Mouse (Mus musculus) liver, embryonic 15.5 days (tissue): ENCODE results near the gene Med17. TPM values are rescaled to one million over a fixed set of nuclear protein-coding genes. Genes with fewer than 3 reads are reported as not detected.
A peak's percentile ranks its signal among the peaks of the same experiment; 100 is the strongest.
"Not testable (repeated sequence)": the region's sequence is repeated elsewhere in the genome, so short reads cannot be mapped to it uniquely, and the experiment has no call there.

ENCODE experiments used
- ATAC-seq: fragments of 200-750 bp; cut with Nextera tagmentation; 2 replicates; pipeline ENCODE4 v1.8.0; 2017; ENCODE audit warnings: moderate number of reproducible peaks, mild to moderate bottlenecking, moderate library complexity; ENCODE audit not compliant: insufficient read depth
- H3K27ac ChIP-seq: fragments of 300-500 bp; sonication (generic); replicated peaks from 2 replicates; pipeline ENCODE4 v1.5.1; 2015; ENCODE audit warnings: mild to moderate bottlenecking, inconsistent platforms
- H3K27me3 ChIP-seq: fragments of 300-500 bp; sonication (generic); 2 replicates; pipeline ENCODE4 v1.6.1; 2015; ENCODE audit warnings: mild to moderate bottlenecking, inconsistent platforms
- H3K36me3 ChIP-seq: fragments of 300-500 bp; sonication (generic); replicated peaks from 2 replicates; pipeline ENCODE4 v1.6.1; 2015; ENCODE audit warnings: moderate library complexity, mild to moderate bottlenecking, inconsistent platforms
- H3K4me1 ChIP-seq: fragments of 300-500 bp; sonication (generic); replicated peaks from 2 replicates; pipeline ENCODE4 v1.6.1; 2015; ENCODE audit warnings: inconsistent platforms
- H3K4me2 ChIP-seq: fragments of 300-500 bp; sonication (generic); 2 replicates; pipeline ENCODE4 v1.6.1; 2015; ENCODE audit warnings: moderate library complexity, mild to moderate bottlenecking, inconsistent platforms
- H3K4me3 ChIP-seq: fragments of 300-500 bp; sonication (generic); replicated peaks from 2 replicates; pipeline ENCODE4 v1.5.1; 2015; ENCODE audit warnings: mild to moderate bottlenecking, inconsistent platforms
- H3K9ac ChIP-seq: fragments of 300-500 bp; sonication (generic); 2 replicates; pipeline ENCODE4 v1.6.1; 2015; ENCODE audit warnings: moderate library complexity, mild to moderate bottlenecking, inconsistent platforms
- H3K9me3 ChIP-seq: fragments of 300-500 bp; sonication (generic); replicated peaks from 2 replicates; pipeline ENCODE4 v1.6.1; 2016; ENCODE audit warnings: inconsistent platforms
- WGBS: fragments of 180-500 bp; shearing (Covaris S2); methylation state at CpG from one replicate; pipeline ENCODE4 v1.1.7; 2015; ENCODE audit warnings: mixed read lengths; ENCODE audit not compliant: insufficient replicate concordance; 5-methylcytosine and 5-hydroxymethylcytosine counted together
- polyA plus RNA-seq: library from polyadenylated mRNA; unstranded; fragments of >200 nt; fragmentation: Nextera tagmentation; extraction: Ambion mirVana; gene quantifications from 2 replicates; pipeline ENCODE4 v1.2.1, GENCODE M21; 2015

Gene Med17
- 13.3 and 16.8 TPM in 2 replicates for polyA plus RNA-seq

DNA sequence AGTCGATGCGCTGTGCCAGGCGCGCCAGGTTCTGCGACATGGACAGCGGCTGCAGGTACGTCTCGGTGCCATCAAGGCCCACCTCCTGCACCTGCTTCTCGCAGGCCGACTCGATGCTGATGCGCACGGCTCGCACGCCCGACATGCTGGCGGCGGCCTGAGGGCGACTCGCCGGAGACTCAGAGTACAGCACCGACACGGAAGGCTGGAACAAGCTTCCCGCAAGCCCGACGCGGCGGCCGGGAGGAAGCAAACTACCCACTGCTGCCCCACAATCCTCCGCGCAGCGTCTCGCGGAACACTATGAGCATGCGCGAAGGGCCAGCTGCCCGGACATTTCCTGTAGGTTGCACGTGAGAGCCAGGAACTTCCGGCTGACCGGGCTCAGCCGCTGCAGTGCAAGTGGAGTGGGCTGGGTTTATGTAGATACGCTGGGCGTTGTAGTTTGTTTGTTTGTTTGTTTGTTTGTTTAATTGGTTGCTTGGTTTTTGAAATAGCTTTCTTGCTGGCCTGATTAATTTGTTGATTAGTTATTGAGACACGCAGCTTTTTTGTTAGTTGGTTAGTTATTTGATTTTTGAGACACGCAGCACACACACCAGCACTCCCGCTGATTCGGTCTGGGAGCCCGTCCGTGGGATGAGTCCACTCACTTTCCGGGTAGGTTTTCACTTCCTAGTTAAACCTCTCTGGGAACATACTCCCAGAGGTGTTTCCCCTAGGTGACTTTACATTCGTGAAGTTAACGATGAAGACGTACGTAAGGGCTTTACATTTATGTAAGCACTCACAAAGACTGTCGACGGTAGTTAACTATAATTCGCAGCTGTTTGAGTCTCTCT lies at the start of gene Med17:
Gene Med17, minus strand, starts transcription at position 283 of the 842 bp plus-strand sequence.
- Histone ChIP-seq H3K27me3 (no peaks in the 10 kb centered on the region), H3K9me3 (no peaks in the 10 kb centered on the region), H3K4me3 (peak within 1 kb of the TSS; percentile 96), H3K4me2 (peak within 1 kb of the TSS; percentile 85), H3K9ac (peak within 1 kb of the TSS; percentile 93), H3K4me1 (peaks cover 26% of the 10 kb centered on the region), H3K27ac (peak within 1 kb of the TSS; percentile 91), H3K36me3 (peaks cover 25% of the 10 kb centered on the region)
- 1% methylated on average over 57 of the region's 57 CpGs for WGBS
- ATAC-seq = peak; percentile 96

- Histone ChIP-seq H3K4me2 (no peak overlapping the region), H3K27ac (no peak overlapping the region), H3K4me1 (no peaks in the 10 kb centered on the region), H3K36me3 (peaks cover 78% of the 10 kb centered on the region), H3K9ac (no peak overlapping the region), H3K4me3 (no peak overlapping the region), H3K27me3 (no peaks in the 10 kb centered on the region), H3K9me3 (no peaks in the 10 kb centered on the region)
- 70% methylated on average over 2 of the region's 2 CpGs for WGBS
- no peak for ATAC-seq
Observed at GRCm38 (mm10) chr9:15318170-15318742, 38.5 kb upstream of the Med17 start.

- Histone ChIP-seq H3K27ac (no peak overlapping the region), H3K4me3 (no peak overlapping the region), H3K9me3 (no peaks in the 10 kb centered on the region), H3K4me2 (no peak overlapping the region), H3K36me3 (peaks cover 77% of the 10 kb centered on the region), H3K9ac (no peak overlapping the region), H3K27me3 (no peaks in the 10 kb centered on the region), H3K4me1 (no peaks in the 10 kb centered on the region)
- ATAC-seq = no peak
- 37% methylated on average over 5 of the region's 5 CpGs for WGBS
Observed at GRCm38 (mm10) chr9:15317223-15318169, 37.8 kb upstream of the Med17 start.

- not testable (repeated sequence) for H3K9me3 ChIP-seq, H3K27me3 ChIP-seq, H3K4me2 ChIP-seq, H3K9ac ChIP-seq, ATAC-seq, H3K4me3 ChIP-seq, H3K4me1 ChIP-seq, H3K27ac ChIP-seq
- peaks cover 75% of the 10 kb centered on the region for H3K36me3 ChIP-seq
- WGBS = 86% methylated on average over 2 of the region's 2 CpGs
Observed at GRCm38 (mm10) chr9:15316296-15316695, 36.6 kb upstream of the Med17 start.

- Histone ChIP-seq H3K27me3 (no peaks in the 10 kb centered on the region), H3K27ac (no peak overlapping the region), H3K36me3 (peaks cover 82% of the 10 kb centered on the region), H3K4me2 (no peak overlapping the region), H3K4me1 (peaks cover 10% of the 10 kb centered on the region; the same call in 1 of the 2 replicates), H3K9ac (no peak overlapping the region), H3K9me3 (no peaks in the 10 kb centered on the region), H3K4me3 (no peak overlapping the region)
- no peak for ATAC-seq
- 80% methylated on average over 1 of the region's 1 CpGs for WGBS
Observed at GRCm38 (mm10) chr9:15314619-15315018, 34.9 kb upstream of the Med17 start.

- no peak for ATAC-seq
- H3K36me3 ChIP-seq = peaks cover 91% of the 10 kb centered on the region
- no peaks in the 10 kb centered on the region for H3K27me3 ChIP-seq
- no peak overlapping the region for H3K4me2 ChIP-seq
- WGBS = 62% methylated on average over 5 of the region's 5 CpGs
- H3K9me3 ChIP-seq = no peaks in the 10 kb centered on the region
- H3K4me3 ChIP-seq = no peak overlapping the region
- H3K9ac ChIP-seq = no peak overlapping the region
- no peak overlapping the region for H3K27ac ChIP-seq
- peaks cover 19% of the 10 kb centered on the region for H3K4me1 ChIP-seq
Observed at GRCm38 (mm10) chr9:15313633-15314032, 33.9 kb upstream of the Med17 start.

DNA sequence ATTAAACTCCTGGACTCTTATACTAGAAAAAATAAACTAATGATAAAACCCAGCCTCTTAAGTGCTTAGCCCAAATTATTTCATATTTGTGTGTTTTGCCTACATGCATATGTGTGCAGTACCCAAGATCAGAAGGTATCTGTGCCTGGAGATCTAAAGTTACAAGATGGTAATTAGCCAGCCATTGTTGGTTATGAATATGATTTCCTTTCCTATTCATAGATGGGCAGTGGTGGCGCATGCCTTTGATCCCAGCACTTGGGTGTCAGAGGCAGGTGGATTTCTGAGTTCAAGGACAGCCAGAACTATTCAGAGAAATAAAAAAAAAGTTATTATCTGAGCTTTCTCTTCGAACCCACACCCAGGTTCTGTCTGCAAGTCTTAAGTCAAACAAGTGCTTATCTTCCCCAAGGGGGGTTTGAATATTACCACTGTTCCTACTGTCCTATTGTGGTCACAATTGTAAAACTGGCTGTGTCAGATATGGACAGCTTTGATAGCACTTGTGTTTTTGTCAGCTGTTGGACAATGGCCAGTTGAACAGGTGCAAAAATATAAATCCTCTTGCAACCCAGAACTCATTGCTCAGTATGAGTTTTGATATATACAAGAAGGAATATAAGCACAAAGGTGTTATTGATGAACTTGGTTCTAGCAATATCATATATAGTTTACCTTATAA lies 32.5 kb upstream of the Med17 start:
- 39% methylated on average over 2 of the region's 2 CpGs for WGBS
- no peak for ATAC-seq
- peaks cover 32% of the 10 kb centered on the region for H3K4me1 ChIP-seq
- no peak overlapping the region for H3K9ac ChIP-seq
- no peaks in the 10 kb centered on the region for H3K9me3 ChIP-seq
- H3K4me3 ChIP-seq = no peak overlapping the region
- H3K27ac ChIP-seq = no peak overlapping the region
- H3K36me3 ChIP-seq = peaks cover 87% of the 10 kb centered on the region
- H3K4me2 ChIP-seq = no peak overlapping the region
- no peaks in the 10 kb centered on the region for H3K27me3 ChIP-seq

- H3K27ac ChIP-seq = no peak overlapping the region
- peaks cover 46% of the 10 kb centered on the region for H3K4me1 ChIP-seq
- H3K4me2 ChIP-seq = no peak overlapping the region
- H3K9me3 ChIP-seq = no peaks in the 10 kb centered on the region
- ATAC-seq = no peak
- no peaks in the 10 kb centered on the region for H3K27me3 ChIP-seq
- no peak overlapping the region for H3K4me3 ChIP-seq
- 75% methylated on average over 1 of the region's 1 CpGs for WGBS
- peaks cover 69% of the 10 kb centered on the region for H3K36me3 ChIP-seq
- no peak overlapping the region for H3K9ac ChIP-seq
Observed at GRCm38 (mm10) chr9:15310179-15310578, 30.4 kb upstream of the Med17 start.

DNA sequence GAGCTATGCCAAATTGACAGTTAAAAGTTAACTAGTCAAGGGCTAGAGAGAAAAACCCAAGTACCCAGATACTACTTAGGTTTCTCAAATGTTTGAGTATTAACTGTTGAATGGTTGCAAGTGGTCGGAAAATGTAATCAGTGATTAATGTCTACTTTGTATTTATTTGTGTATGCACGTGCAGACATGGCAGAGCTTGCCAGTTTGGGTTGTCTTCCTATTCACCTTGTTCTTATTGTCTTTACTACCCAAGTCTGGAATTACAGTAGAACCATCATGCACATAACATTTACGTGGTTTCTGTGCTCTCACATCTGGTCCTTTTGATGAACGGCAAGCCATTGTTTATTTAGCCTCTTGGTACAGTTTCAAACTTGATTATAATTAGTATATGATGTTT lies 29.7 kb upstream of the Med17 start:
- ATAC-seq = no peak
- H3K36me3 ChIP-seq = peaks cover 62% of the 10 kb centered on the region
- no peaks in the 10 kb centered on the region for H3K27me3 ChIP-seq
- WGBS = 55% methylated on average over 4 of the region's 4 CpGs
- no peak overlapping the region for H3K27ac ChIP-seq
- H3K4me3 ChIP-seq = no peak overlapping the region
- no peak overlapping the region for H3K9ac ChIP-seq
- H3K9me3 ChIP-seq = no peaks in the 10 kb centered on the region
- peaks cover 50% of the 10 kb centered on the region for H3K4me1 ChIP-seq
- peak overlapping the region; percentile 2; the same call in 1 of the 2 replicates for H3K4me2 ChIP-seq

DNA sequence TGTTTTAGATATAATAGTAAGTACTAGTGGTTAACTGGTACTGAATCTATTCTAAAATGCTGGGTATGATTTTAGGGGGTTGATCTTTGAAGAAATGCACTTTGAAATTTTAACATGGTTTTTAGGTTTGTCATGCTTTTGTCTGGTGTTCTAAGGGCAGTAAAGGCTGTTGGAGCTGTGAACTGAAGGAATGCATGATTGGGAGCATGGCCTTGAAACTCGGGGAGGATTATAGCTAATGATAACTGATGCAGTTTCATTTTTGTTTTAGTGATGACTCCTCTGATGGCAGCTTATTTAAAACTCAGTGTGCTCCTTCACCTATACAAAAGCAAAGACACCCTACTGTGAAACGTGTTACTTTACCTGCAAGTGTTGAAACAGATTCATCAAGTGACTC lies 28.5 kb upstream of the Med17 start:
- peak overlapping the region; percentile 28; the same call in 1 of the 2 replicates for H3K4me2 ChIP-seq
- H3K9me3 ChIP-seq = no peaks in the 10 kb centered on the region
- peaks cover 50% of the 10 kb centered on the region for H3K4me1 ChIP-seq
- no peak for ATAC-seq
- H3K36me3 ChIP-seq = peaks cover 50% of the 10 kb centered on the region
- WGBS = 40% methylated on average over 2 of the region's 2 CpGs
- no peak overlapping the region for H3K27ac ChIP-seq
- no peaks in the 10 kb centered on the region for H3K27me3 ChIP-seq
- no peak overlapping the region for H3K4me3 ChIP-seq
- no peak overlapping the region for H3K9ac ChIP-seq
